Mouse (Mus musculus): ENCODE measurements at regions not wholly inside any gene's neighbourhood (a gene's known extent, or its start where the extent isn't known, plus 50 kb on each side); places are given as distances from the start of the nearest gene placed in this dataset.

GRCm38 (mm10) chr13:79057424-79057823 is 857.9 kb upstream of the Nr2f1 start:
- DNase-seq (ENCODE audit: low spot score in 2 of 2) = no peak

- DNase-seq (ENCODE audit: low spot score in 2 of 2) = no peak
Measured at GRCm38 (mm10) chr13:79054481-79054880, 854.9 kb upstream of the Nr2f1 start.

GRCm38 (mm10) chr13:79053428-79053827 is 853.9 kb upstream of the Nr2f1 start:
- DNase-seq (ENCODE audit: low spot score in 2 of 2) = no peak

- no peak for DNase-seq (ENCODE audit: low spot score in 2 of 2)
Measured at GRCm38 (mm10) chr13:79047240-79047639, 847.7 kb upstream of the Nr2f1 start.

- DNase-seq (ENCODE audit: low spot score in 2 of 2) = no peak
Measured at GRCm38 (mm10) chr13:79044657-79045056, 845.1 kb upstream of the Nr2f1 start.

- no peak for DNase-seq (ENCODE audit: low spot score in 2 of 2)
Measured at GRCm38 (mm10) chr13:79037883-79038282, 838.3 kb upstream of the Nr2f1 start.

- no peak for DNase-seq (ENCODE audit: low spot score in 2 of 2)
Measured at GRCm38 (mm10) chr13:79035276-79035675, 835.7 kb upstream of the Nr2f1 start.

GRCm38 (mm10) chr13:79029974-79030373 is 830.4 kb upstream of the Nr2f1 start:
- no peak for DNase-seq (ENCODE audit: low spot score in 2 of 2)

- peak in 1 of 2 experiments; percentile 12 for DNase-seq (ENCODE audit: low spot score in 2 of 2)
Measured at GRCm38 (mm10) chr13:79027877-79028760, 828.6 kb upstream of the Nr2f1 start.

GRCm38 (mm10) chr13:79025645-79026044 is 826.1 kb upstream of the Nr2f1 start:
- no peak for DNase-seq (ENCODE audit: low spot score in 2 of 2)

- no peak for DNase-seq (ENCODE audit: low spot score in 2 of 2)
Measured at GRCm38 (mm10) chr13:79018051-79018450, 818.5 kb upstream of the Nr2f1 start.

GRCm38 (mm10) chr13:79003313-79003712 is 803.8 kb upstream of the Nr2f1 start:
- DNase-seq (ENCODE audit: low spot score in 2 of 2) = no peak

GRCm38 (mm10) chr13:78998855-78999254 is 799.3 kb upstream of the Nr2f1 start:
- no peak for DNase-seq (ENCODE audit: low spot score in 2 of 2)

GRCm38 (mm10) chr13:78992326-78992725 is 792.8 kb upstream of the Nr2f1 start:
- DNase-seq (ENCODE audit: low spot score in 2 of 2) = no peak

- DNase-seq (ENCODE audit: low spot score in 2 of 2) = no peak
Measured at GRCm38 (mm10) chr13:78985921-78986320, 786.4 kb upstream of the Nr2f1 start.

- DNase-seq (ENCODE audit: low spot score in 2 of 2) = no peak
Measured at GRCm38 (mm10) chr13:78977224-78977780, 777.7 kb upstream of the Nr2f1 start.

GRCm38 (mm10) chr13:78938351-78938741 is 738.8 kb upstream of the Nr2f1 start:
- DNase-seq (ENCODE audit: low spot score in 2 of 2) = no peak

GRCm38 (mm10) chr13:78937389-78938350 is 738.1 kb upstream of the Nr2f1 start:
- DNase-seq (ENCODE audit: low spot score in 2 of 2) = no peak

GRCm38 (mm10) chr13:78935990-78936650 is 736.6 kb upstream of the Nr2f1 start:
- DNase-seq (ENCODE audit: low spot score in 2 of 2) = no peak

GRCm38 (mm10) chr13:78928347-78928746 is 728.8 kb upstream of the Nr2f1 start:
- no peak for DNase-seq (ENCODE audit: low spot score in 2 of 2)

GRCm38 (mm10) chr13:78920802-78921201 is 721.2 kb upstream of the Nr2f1 start:
- no peak for DNase-seq (ENCODE audit: low spot score in 2 of 2)

GRCm38 (mm10) chr13:78909839-78910238 is 710.3 kb upstream of the Nr2f1 start:
- DNase-seq (ENCODE audit: low spot score in 2 of 2) = no peak

Data from frontal cortex, postnatal 10 days (tissue).